Mouse (Mus musculus): Measurements from ENCODE around the gene Rere.

- TF ChIP-seq CTCF (IDR thresholded peaks at IDR 0.05) = no peak
- no peak for TF ChIP-seq POLR2A (IDR thresholded peaks at IDR 0.05; ENCODE audit: insufficient read depth, low read depth, low read length)
These were observed 327.2 kb downstream of the Rere start for GRCm38 (mm10) chr4:150608670-150609069.

All from heart, adult 2 months (tissue).